Mouse (Mus musculus) ovary, postnatal 36 days (tissue): ENCODE results near the gene Hpcal1.

Source experiments
- DNase-seq: peaks from one replicate; pipeline ENCODE4 v3.0.0; 2022; ENCODE audit warnings: low spot score, mixed read lengths

Hpcal1 gene

GRCm38 (mm10) chr12:17690564-17691281, at the start of gene Hpcal1:
Gene Hpcal1, plus strand, starts transcription at chr12:17690856.
- peak; percentile 96 for DNase-seq

- DNase-seq: no peak
Observed at GRCm38 (mm10) chr12:17641269-17641668, 49.4 kb upstream of the Hpcal1 start.

- no peak for DNase-seq
Observed at GRCm38 (mm10) chr12:17644385-17645222, 46.1 kb upstream of the Hpcal1 start.

GRCm38 (mm10) chr12:17646457-17646856, 44.2 kb upstream of the Hpcal1 start:
- no peak for DNase-seq

- no peak for DNase-seq
Observed at GRCm38 (mm10) chr12:17651223-17652095, 39.2 kb upstream of the Hpcal1 start.

- DNase-seq: no peak
Observed at GRCm38 (mm10) chr12:17652216-17653050, 38.2 kb upstream of the Hpcal1 start.

GRCm38 (mm10) chr12:17653051-17653783, 37.4 kb upstream of the Hpcal1 start:
- DNase-seq: no peak

GRCm38 (mm10) chr12:17657561-17658195, 33.0 kb upstream of the Hpcal1 start:
- DNase-seq: no peak

- no peak for DNase-seq
Observed at GRCm38 (mm10) chr12:17658521-17658920, 32.1 kb upstream of the Hpcal1 start.

- peak; percentile 32 for DNase-seq
Observed at GRCm38 (mm10) chr12:17661483-17661920, 29.2 kb upstream of the Hpcal1 start.

- no peak for DNase-seq
Observed at GRCm38 (mm10) chr12:17663991-17664635, 26.5 kb upstream of the Hpcal1 start.

- peak; percentile 16 for DNase-seq
Observed at GRCm38 (mm10) chr12:17665906-17666326, 24.7 kb upstream of the Hpcal1 start.

- peak; percentile 41 for DNase-seq
Observed at GRCm38 (mm10) chr12:17666616-17667015, 24.0 kb upstream of the Hpcal1 start.

GRCm38 (mm10) chr12:17673729-17674128, 16.9 kb upstream of the Hpcal1 start:
- DNase-seq: no peak

- DNase-seq: no peak
Observed at GRCm38 (mm10) chr12:17674182-17674812, 16.4 kb upstream of the Hpcal1 start.

- no peak for DNase-seq
Observed at GRCm38 (mm10) chr12:17677743-17678142, 12.9 kb upstream of the Hpcal1 start.

- no peak for DNase-seq
Observed at GRCm38 (mm10) chr12:17679571-17679970, 11.1 kb upstream of the Hpcal1 start.

- DNase-seq: no peak
Observed at GRCm38 (mm10) chr12:17682161-17682560, 8.5 kb upstream of the Hpcal1 start.

- DNase-seq: no peak
Observed at GRCm38 (mm10) chr12:17684315-17684714, 6.3 kb upstream of the Hpcal1 start.
